Mouse (Mus musculus) C2C12 (cell line): ENCODE data around the gene Artn.

Experiments
- CEBPB ChIP-seq: IDR thresholded peaks from one replicate; pipeline ENCODE4 v1.6.1; 2011; ENCODE audit warnings: low read depth, mild to moderate bottlenecking, control low read depth, moderate library complexity
- CTCF ChIP-seq: IDR thresholded peaks from one replicate; pipeline ENCODE4 v1.5.1; 2011; ENCODE audit not compliant: control insufficient read depth, insufficient read depth, insufficient read length
- MAX ChIP-seq: IDR thresholded peaks from one replicate; pipeline ENCODE4 v1.6.1; 2011; ENCODE audit warnings: mild to moderate bottlenecking, control low read depth

DNA sequence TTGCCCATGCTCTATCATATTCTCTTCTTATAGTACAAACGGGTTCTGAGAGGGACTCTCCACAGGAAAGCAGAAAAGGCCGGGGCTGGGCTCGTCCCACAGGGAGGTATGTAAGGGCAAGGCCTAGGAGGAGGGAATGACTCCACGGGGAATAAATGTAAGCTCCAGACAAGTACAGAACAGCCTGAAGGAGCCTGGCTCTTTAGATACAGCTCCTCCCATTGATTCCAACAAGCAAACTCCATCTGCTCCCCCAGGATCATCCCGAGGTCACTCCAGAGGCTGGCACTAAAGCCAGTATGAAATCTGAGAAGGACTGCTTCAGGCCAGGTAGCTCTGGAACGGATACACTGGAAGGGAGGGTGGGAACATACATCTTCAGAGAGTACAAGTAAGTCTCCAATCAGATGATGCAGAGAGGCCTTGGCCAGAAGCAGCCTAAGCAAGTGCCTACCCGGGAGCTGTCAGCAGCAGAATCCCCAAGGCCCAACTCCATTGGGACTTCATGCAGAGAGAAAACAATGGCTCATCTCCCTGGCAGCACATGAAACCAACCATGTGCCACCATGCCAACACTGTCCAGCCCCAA lies 16.8 kb downstream of the Artn start:
- TF ChIP-seq CTCF (no peak), MAX (no peak), CEBPB (no peak)
